Mouse (Mus musculus): ENCODE measurements around the gene Hist1h1b. TPM values are rescaled to one million over a fixed set of nuclear protein-coding genes. Genes with fewer than 3 reads are reported as not detected.
A peak's percentile ranks its signal among the peaks of the same experiment; 100 is the strongest.
"Not testable (repeated sequence)": the region's sequence is repeated elsewhere in the genome, so short reads cannot be mapped to it uniquely, and the experiment has no call there.

The Hist1h1b gene
- polyA plus RNA-seq, 1 experiment: 1.6 TPM

DNA sequence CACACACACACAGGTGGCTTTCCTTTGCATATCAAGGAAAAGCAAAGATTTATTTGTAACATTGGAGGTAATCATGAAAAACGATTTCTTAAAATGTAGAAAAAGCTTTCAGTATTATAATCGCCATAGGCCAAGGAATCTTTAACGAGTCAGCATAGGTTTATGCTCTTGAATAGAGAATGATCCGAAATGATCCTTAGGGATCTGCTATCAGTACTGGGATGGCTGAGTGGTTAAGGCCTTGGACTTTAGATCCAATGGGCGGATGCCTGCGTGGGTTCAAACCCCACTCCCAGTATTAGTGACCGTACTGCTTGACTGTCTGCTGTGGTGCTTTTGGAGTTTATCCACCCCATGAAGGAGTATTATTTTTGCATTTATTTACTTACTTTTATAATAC, 15.2 kb upstream of the Hist1h1b start:
- no peak overlapping the region for H3K4me3 ChIP-seq (ENCODE audit: insufficient read depth, poor library complexity, severe bottlenecking)
- H3K79me2 ChIP-seq (ENCODE audit: control insufficient read depth, insufficient read depth): no peaks in the 10 kb centered on the region
- no peaks in the 10 kb centered on the region for H3K79me3 ChIP-seq (ENCODE audit: low read depth)
- no peaks in the 10 kb centered on the region for H3K36me3 ChIP-seq (ENCODE audit: control insufficient read depth, insufficient read depth)
- H3K27me3 ChIP-seq (ENCODE audit: control insufficient read depth, insufficient read depth, insufficient read length): no peaks in the 10 kb centered on the region
- TF ChIP-seq CTCF (IDR thresholded peaks at IDR 0.05; ENCODE audit: control insufficient read depth, insufficient read depth, insufficient read length): no peak
- no peak for TF ChIP-seq USF1 (IDR thresholded peaks at IDR 0.05; ENCODE audit: low read depth)
- H3ac ChIP-seq (ENCODE audit: control insufficient read depth, insufficient read length, low read depth): no peak overlapping the region

DNA sequence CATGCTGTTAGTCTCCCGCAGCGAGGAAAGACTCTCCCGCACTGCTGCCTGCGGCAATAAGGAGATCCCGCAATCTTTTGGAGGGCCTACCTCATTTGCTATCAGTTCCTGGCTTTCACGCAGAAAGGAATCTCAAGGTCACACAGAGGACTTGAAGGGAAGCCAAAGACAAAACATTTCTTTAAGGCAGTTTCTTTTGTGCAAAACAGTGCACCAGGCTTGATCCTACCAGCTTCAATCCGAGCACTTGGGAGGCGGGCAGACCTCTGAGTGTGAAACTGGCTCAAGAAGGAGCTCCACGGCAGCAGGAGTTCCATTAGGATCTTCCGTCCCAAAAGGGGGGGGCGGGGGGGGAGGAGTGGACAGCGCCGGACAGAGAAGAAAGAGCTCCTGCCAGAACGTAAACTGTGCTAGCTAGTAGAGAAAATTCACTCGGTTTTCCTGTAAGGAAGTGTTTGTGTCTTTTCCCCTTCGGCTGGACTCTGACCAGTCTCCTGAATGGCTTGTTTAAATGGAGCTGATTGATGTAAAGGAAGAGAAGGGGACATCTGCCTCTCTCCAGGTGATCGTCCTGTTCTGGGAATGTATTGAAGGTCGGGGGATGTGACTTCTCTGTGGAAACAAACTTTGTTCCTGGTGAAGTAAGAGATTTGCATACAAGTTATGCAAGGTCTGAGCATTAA, 10.3 kb upstream of the Hist1h1b start:
- H3K36me3 ChIP-seq (ENCODE audit: control insufficient read depth, insufficient read depth): no peaks in the 10 kb centered on the region
- TF ChIP-seq CTCF (IDR thresholded peaks at IDR 0.05; ENCODE audit: control insufficient read depth, insufficient read depth, insufficient read length) (no peak), USF1 (IDR thresholded peaks at IDR 0.05; ENCODE audit: low read depth) (no peak), MAX (IDR thresholded peaks at IDR 0.05) (no peak), FOSL1 (IDR thresholded peaks at IDR 0.05; ENCODE audit: insufficient read depth, low read length, poor library complexity, severe bottlenecking) (no peak), MYOG (IDR thresholded peaks at IDR 0.05; ENCODE audit: control insufficient read depth, extremely low read depth, insufficient read length) (no peak), CEBPB (IDR thresholded peaks at IDR 0.05; ENCODE audit: low read depth) (no peak), MYOD1 (IDR thresholded peaks at IDR 0.05; ENCODE audit: control insufficient read depth, insufficient read length, low read depth) (no peak)
- no peak overlapping the region for H3ac ChIP-seq (ENCODE audit: control insufficient read depth, insufficient read length, low read depth)
- H3K27me3 ChIP-seq (ENCODE audit: control insufficient read depth, insufficient read depth, insufficient read length): no peaks in the 10 kb centered on the region
- H3K79me2 ChIP-seq (ENCODE audit: control insufficient read depth, insufficient read depth): no peaks in the 10 kb centered on the region
- no peak overlapping the region for H3K4me3 ChIP-seq (ENCODE audit: insufficient read depth, poor library complexity, severe bottlenecking)
- no peaks in the 10 kb centered on the region for H3K79me3 ChIP-seq (ENCODE audit: low read depth)

DNA sequence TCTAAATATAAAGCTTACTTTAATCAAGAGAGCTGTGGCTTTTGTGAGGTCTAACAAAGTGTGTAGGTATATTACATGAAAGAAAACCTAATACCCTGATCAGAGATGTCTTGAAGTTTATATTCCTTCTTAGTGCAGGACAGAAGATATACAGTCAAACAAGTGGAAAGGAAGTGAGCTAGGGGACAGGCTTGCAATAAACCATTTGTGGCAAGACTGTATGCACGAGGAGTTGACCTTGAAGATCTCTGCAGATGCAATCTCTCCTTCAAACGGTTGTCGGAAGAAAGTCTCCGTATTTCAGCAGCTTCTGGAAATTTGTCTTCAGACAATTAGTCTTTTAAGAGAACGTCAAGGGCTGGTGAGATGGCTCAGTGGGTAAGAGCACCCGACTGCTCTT, 9.5 kb upstream of the Hist1h1b start:
- Histone ChIP-seq H3K79me3 (ENCODE audit: low read depth) (no peaks in the 10 kb centered on the region), H3K79me2 (ENCODE audit: control insufficient read depth, insufficient read depth) (no peaks in the 10 kb centered on the region), H3K27me3 (ENCODE audit: control insufficient read depth, insufficient read depth, insufficient read length) (no peaks in the 10 kb centered on the region), H3K36me3 (ENCODE audit: control insufficient read depth, insufficient read depth) (no peaks in the 10 kb centered on the region), H3ac (ENCODE audit: control insufficient read depth, insufficient read length, low read depth) (no peak overlapping the region), H3K4me3 (ENCODE audit: insufficient read depth, poor library complexity, severe bottlenecking) (no peak overlapping the region)
- TF ChIP-seq CTCF (IDR thresholded peaks at IDR 0.05; ENCODE audit: control insufficient read depth, insufficient read depth, insufficient read length) (no peak), FOSL1 (IDR thresholded peaks at IDR 0.05; ENCODE audit: insufficient read depth, low read length, poor library complexity, severe bottlenecking) (no peak), MYOD1 (IDR thresholded peaks at IDR 0.05; ENCODE audit: control insufficient read depth, insufficient read length, low read depth) (no peak), CEBPB (IDR thresholded peaks at IDR 0.05; ENCODE audit: low read depth) (no peak), USF1 (IDR thresholded peaks at IDR 0.05; ENCODE audit: low read depth) (no peak), MAX (IDR thresholded peaks at IDR 0.05) (no peak), MYOG (IDR thresholded peaks at IDR 0.05; ENCODE audit: control insufficient read depth, extremely low read depth, insufficient read length) (no peak)

DNA sequence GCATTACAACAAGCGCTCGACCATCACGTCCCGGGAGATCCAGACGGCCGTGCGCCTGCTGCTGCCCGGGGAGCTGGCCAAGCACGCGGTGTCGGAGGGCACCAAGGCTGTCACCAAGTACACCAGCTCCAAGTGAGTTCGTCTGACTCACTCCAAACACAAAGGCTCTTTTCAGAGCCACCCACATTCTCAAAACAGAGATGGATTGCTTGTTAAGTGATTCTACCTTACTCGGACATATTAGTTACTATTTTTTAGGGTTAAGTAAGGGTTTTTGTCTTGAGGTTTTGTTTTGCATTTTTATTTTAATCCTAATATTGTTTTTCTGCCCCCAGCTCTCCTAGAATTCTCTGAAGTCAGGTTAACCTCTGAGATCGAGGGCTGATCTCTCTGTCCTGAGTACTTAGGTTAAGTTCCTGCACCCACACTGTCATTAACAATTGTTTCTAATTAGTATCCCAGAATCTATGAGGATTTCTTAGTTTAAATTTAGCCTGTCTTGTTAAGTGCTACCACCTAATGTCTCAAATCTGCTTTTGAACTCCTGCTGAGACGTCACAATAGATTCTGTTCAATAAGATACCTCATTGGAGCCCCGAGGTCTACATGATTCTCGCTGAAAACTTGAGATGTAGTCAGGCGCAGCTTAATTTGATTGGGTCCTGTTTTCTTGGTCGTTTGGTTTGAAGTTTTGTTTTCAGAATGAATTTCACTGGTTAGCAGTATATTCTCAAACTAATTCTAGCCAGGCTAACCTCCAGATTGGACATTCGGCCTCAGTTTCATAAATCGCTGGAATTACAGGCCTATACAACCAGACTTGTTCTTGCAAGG, 7.6 kb upstream of the Hist1h1b start:
- Histone ChIP-seq H3K27me3 (ENCODE audit: control insufficient read depth, insufficient read depth, insufficient read length) (no peaks in the 10 kb centered on the region), H3K79me2 (ENCODE audit: control insufficient read depth, insufficient read depth) (no peaks in the 10 kb centered on the region), H3K4me3 (ENCODE audit: insufficient read depth, poor library complexity, severe bottlenecking) (no peak overlapping the region), H3K36me3 (ENCODE audit: control insufficient read depth, insufficient read depth) (no peaks in the 10 kb centered on the region), H3ac (ENCODE audit: control insufficient read depth, insufficient read length, low read depth) (peak overlapping the region; percentile 32), H3K79me3 (ENCODE audit: low read depth) (no peaks in the 10 kb centered on the region)
- no peak for TF ChIP-seq USF1 (IDR thresholded peaks at IDR 0.05; ENCODE audit: low read depth)
- no peak for TF ChIP-seq MAX (IDR thresholded peaks at IDR 0.05)
- TF ChIP-seq CTCF (IDR thresholded peaks at IDR 0.05; ENCODE audit: control insufficient read depth, insufficient read depth, insufficient read length): no peak
- no peak for TF ChIP-seq MYOG (IDR thresholded peaks at IDR 0.05; ENCODE audit: control insufficient read depth, extremely low read depth, insufficient read length)
- no peak for TF ChIP-seq FOSL1 (IDR thresholded peaks at IDR 0.05; ENCODE audit: insufficient read depth, low read length, poor library complexity, severe bottlenecking)
- TF ChIP-seq CEBPB (IDR thresholded peaks at IDR 0.05; ENCODE audit: low read depth): no peak
- TF ChIP-seq MYOD1 (IDR thresholded peaks at IDR 0.05; ENCODE audit: control insufficient read depth, insufficient read length, low read depth): no peak

DNA sequence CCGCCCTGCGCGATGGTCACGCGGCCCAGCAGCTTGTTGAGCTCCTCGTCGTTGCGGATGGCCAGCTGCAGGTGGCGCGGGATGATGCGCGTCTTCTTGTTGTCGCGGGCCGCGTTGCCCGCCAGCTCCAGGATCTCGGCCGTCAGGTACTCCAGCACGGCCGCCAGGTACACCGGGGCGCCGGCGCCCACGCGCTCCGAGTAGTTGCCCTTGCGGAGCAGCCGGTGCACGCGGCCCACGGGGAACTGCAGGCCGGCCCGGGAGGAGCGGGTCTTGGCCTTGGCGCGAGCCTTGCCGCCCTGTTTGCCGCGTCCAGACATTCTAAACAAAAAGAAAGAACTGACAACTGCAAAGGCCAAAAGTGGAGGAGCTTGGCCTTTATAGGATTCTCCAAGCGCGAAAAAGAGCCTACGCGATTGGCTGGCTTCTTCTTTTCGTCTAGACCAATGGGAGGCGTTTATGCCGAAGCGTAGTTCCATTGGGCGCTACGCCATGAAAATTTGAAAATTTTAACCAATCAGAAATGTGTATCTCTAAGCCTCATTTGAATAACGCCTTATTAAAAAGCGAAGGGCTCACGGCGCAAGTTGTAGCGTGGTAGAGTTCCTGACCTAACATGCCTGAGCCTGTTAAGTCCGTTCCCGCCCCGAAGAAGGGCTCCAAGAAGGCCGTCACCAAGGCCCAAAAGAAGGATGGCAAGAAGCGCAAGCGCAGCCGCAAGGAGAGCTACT, 6.6 kb upstream of the Hist1h1b start, which contains the start of the genes Hist1h2an and Hist1h2bp:
Gene Hist1h2an (minus strand): TSS at position 320 of the 731 bp plus-strand sequence.
Gene Hist1h2bp (plus strand): TSS at position 563 of the 731 bp plus-strand sequence.
- not testable (repeated sequence) for H3K79me2 ChIP-seq (ENCODE audit: control insufficient read depth, insufficient read depth); H3K27me3 ChIP-seq (ENCODE audit: control insufficient read depth, insufficient read depth, insufficient read length); H3K36me3 ChIP-seq (ENCODE audit: control insufficient read depth, insufficient read depth); H3K79me3 ChIP-seq (ENCODE audit: low read depth)
- peak within 1 kb of the TSS; percentile 18 for H3K4me3 ChIP-seq (ENCODE audit: insufficient read depth, poor library complexity, severe bottlenecking)
- peak within 1 kb of the TSS; percentile 59 for H3ac ChIP-seq (ENCODE audit: control insufficient read depth, insufficient read length, low read depth)

Data from C2C12 (cell line).